Mouse (Mus musculus) stomach, postnatal 0 days (tissue): Measurements from ENCODE around the gene Calm2. TPM values are rescaled to one million over a fixed set of nuclear protein-coding genes. Genes with fewer than 3 reads are reported as not detected.

Experiments
- ATAC-seq: fragments of 200-750 bp; cut with Nextera tagmentation; 2 replicates; pipeline ENCODE4 v1.8.0; 2017; ENCODE audit not compliant: low FRiP score, low TSS enrichment
- DNase-seq: peaks from one replicate; pipeline ENCODE4 v3.0.0-alpha.2; 2016; ENCODE audit warnings: low spot score
- H3K27ac ChIP-seq: fragments of 300-500 bp; sonication (generic); replicated peaks from 2 replicates; pipeline ENCODE4 v1.5.1; 2014; ENCODE audit warnings: mild to moderate bottlenecking, control low read depth
- H3K27me3 ChIP-seq: fragments of 300-500 bp; sonication (generic); 2 replicates; pipeline ENCODE4 v1.6.1; 2014; ENCODE audit warnings: low read length; ENCODE audit not compliant: control insufficient read depth, insufficient read depth
- H3K36me3 ChIP-seq: fragments of 300-500 bp; sonication (generic); 2 replicates; pipeline ENCODE4 v1.6.1; 2014; ENCODE audit warnings: low read length, mixed read lengths; ENCODE audit not compliant: control insufficient read depth, insufficient read depth
- H3K4me1 ChIP-seq: fragments of 300-500 bp; sonication (generic); replicated peaks from 2 replicates; pipeline ENCODE4 v1.6.1; 2014; ENCODE audit warnings: antibody characterized with exemption; ENCODE audit not compliant: control insufficient read depth, insufficient read depth
- H3K4me2 ChIP-seq: fragments of 300-500 bp; sonication (generic); replicated peaks from 2 replicates; pipeline ENCODE4 v1.6.1; 2014; ENCODE audit warnings: low read depth, mild to moderate bottlenecking, control low read depth, moderate library complexity
- H3K4me3 ChIP-seq: fragments of 300-500 bp; sonication (generic); 2 replicates; pipeline ENCODE4 v1.5.1; 2014; ENCODE audit warnings: low read depth, low read length, control low read depth
- H3K9ac ChIP-seq: fragments of 300-500 bp; sonication (generic); 2 replicates; pipeline ENCODE4 v1.6.1; 2014; ENCODE audit warnings: mild to moderate bottlenecking, low read length, control low read depth, mixed read lengths
- H3K9me3 ChIP-seq: fragments of 300-500 bp; sonication (generic); 2 replicates; pipeline ENCODE4 v1.6.1; 2016; ENCODE audit warnings: low read length; ENCODE audit not compliant: control insufficient read depth
- CTCF ChIP-seq: IDR thresholded peaks from 2 replicates; pipeline ENCODE4 v1.5.1; 2016; ENCODE audit warnings: antibody characterized with exemption, low read depth, mild to moderate bottlenecking, moderate library complexity
- EP300 ChIP-seq: optimal IDR thresholded peaks from 2 replicates; pipeline ENCODE3; 2016; ENCODE audit warnings: antibody characterized with exemption
- WGBS: fragments of 180-500 bp; shearing (Covaris S2); extraction: QIAGEN DNeasy Blood & Tissue Kit; methylation state at CpG from one replicate; pipeline ENCODE4 v1.1.7; 2014; 5-methylcytosine and 5-hydroxymethylcytosine counted together
- polyA plus RNA-seq: library from polyadenylated mRNA; unstranded; fragments of >200 nt; fragmentation: Nextera tagmentation; extraction: Ambion mirVana; gene quantifications from 2 replicates; pipeline ENCODE4 v1.2.1, GENCODE M21; 2015

The Calm2 gene
- polyA plus RNA-seq, 1 experiment from 2014 or later, result 848 TPM

DNA sequence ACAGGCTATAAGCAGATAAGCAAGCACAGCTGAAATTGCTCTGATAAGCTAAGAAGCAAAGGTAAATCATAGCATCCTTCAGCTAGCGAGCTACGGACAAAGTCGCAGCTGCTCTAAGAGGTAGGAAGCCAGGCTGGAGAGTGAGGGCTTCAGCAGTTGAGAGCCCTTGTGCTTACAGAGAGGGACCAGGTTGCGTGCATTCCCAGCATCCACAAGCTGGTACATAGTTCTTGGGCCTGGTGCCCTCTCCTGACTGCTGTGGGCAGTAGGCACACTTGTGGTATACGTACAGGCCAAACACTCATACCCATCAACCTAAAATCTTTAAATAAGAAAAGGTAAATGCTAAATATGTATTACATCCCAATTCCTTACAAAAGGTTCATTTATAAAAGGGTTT is 14.0 kb downstream of the Calm2 start:
- Histone ChIP-seq H3K27ac (no peak overlapping the region), H3K36me3 (peaks cover 8% of the 10 kb centered on the region; the same call in 1 of the 2 replicates), H3K27me3 (no peaks in the 10 kb centered on the region), H3K4me1 (no peaks in the 10 kb centered on the region), H3K9ac (no peak overlapping the region), H3K4me3 (no peak overlapping the region), H3K4me2 (no peak overlapping the region), H3K9me3 (no peaks in the 10 kb centered on the region)
- WGBS, result 98% methylated on average over 5 of the region's 5 CpGs
- TF ChIP-seq EP300 (no peak), CTCF (no peak)
- no peak for DNase-seq
- no peak for ATAC-seq

DNA sequence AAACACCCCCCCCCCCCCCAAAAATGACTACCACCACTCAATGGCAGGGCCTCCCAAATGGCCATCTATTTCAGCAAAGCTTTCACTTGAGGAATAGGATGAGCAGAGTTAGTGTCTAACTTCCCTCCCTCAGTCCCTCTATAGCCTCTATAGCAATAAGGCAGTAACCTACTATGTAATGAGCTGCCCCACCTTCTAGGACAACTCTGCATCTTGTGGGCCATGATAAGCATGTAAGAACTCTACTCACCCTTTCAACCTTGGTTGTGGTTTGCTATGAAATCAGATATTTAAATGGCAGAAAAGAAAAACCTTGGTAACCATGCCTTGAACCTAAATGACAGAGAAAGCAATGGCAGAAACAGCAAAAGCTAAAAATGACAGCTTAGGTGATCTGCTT is 14.4 kb downstream of the Calm2 start:
- Histone ChIP-seq H3K4me2 (no peak overlapping the region), H3K4me3 (no peak overlapping the region), H3K27me3 (no peaks in the 10 kb centered on the region), H3K9me3 (no peaks in the 10 kb centered on the region), H3K9ac (no peak overlapping the region), H3K27ac (no peak overlapping the region), H3K36me3 (peaks cover 8% of the 10 kb centered on the region; the same call in 1 of the 2 replicates), H3K4me1 (no peaks in the 10 kb centered on the region)
- TF ChIP-seq EP300, result no peak
- TF ChIP-seq CTCF, result no peak
- DNase-seq, result no peak
- no peak for ATAC-seq

DNA sequence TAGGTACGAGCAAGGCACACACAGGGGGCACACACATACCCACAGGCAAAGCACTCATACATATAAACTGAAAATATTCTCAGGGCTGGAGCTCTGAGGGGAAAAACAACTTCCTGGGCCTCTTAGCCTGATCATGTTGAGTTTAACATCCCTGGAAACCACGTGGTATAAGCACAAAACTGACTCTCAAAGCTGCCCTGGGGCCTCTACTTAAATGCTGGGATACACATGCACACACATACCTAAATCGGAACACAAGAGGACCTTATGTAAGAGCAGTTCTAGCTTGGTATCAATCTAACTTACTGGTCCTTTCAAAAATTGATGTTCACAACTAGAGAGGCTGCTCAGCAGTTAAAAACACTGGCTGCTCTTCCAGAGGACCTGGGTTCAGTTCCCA is 17.3 kb downstream of the Calm2 start:
- H3K27ac ChIP-seq, result no peak overlapping the region
- 80% methylated on average over 3 of the region's 3 CpGs for WGBS
- no peaks in the 10 kb centered on the region for H3K4me1 ChIP-seq
- no peak overlapping the region for H3K9ac ChIP-seq
- H3K36me3 ChIP-seq, result peaks cover 5% of the 10 kb centered on the region; the same call in 1 of the 2 replicates
- no peak overlapping the region for H3K4me3 ChIP-seq
- H3K4me2 ChIP-seq, result no peak overlapping the region
- no peak for DNase-seq
- no peaks in the 10 kb centered on the region for H3K27me3 ChIP-seq
- TF ChIP-seq CTCF (no peak), EP300 (no peak)
- no peaks in the 10 kb centered on the region for H3K9me3 ChIP-seq
- ATAC-seq, result no peak

DNA sequence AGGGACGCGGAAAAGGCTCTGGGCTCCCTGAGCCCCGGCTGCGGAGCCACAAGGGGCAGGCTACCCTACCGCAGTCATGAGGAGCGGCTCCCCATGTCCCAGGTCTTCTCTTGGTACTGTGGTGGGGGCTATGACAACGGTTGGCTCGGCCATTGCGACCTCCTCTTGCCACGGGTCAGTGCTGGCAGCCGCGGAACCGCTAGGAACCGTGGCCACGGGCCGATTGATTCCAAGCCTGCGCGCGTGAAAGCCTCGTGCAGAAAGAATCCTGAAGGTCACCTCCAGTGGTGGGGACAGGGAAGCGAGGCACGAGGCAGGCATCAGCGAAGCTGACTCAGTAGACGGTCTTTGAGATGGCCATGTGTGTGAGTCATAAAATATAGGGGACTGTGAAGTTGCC is 19.2 kb downstream of the Calm2 start, which contains the start of gene Stpg4:
TSS of gene Stpg4 (minus strand) at position 231 of the 400 bp plus-strand sequence.
- Histone ChIP-seq H3K36me3 (peaks cover 2% of the 10 kb centered on the region; the same call in 1 of the 2 replicates), H3K9me3 (no peaks in the 10 kb centered on the region), H3K9ac (no peak within 1 kb of the TSS), H3K4me3 (no peak within 1 kb of the TSS), H3K27ac (peak within 1 kb of the TSS; percentile 71), H3K4me2 (peak within 1 kb of the TSS; percentile 35), H3K4me1 (no peaks in the 10 kb centered on the region), H3K27me3 (no peaks in the 10 kb centered on the region)
- DNase-seq, result peak; percentile 28
- ATAC-seq, result peak; percentile 38; the same call in 1 of the 2 replicates
- 47% methylated on average over 24 of the region's 24 CpGs for WGBS
- TF ChIP-seq EP300, result no peak
- peak; percentile 34 for TF ChIP-seq CTCF

DNA sequence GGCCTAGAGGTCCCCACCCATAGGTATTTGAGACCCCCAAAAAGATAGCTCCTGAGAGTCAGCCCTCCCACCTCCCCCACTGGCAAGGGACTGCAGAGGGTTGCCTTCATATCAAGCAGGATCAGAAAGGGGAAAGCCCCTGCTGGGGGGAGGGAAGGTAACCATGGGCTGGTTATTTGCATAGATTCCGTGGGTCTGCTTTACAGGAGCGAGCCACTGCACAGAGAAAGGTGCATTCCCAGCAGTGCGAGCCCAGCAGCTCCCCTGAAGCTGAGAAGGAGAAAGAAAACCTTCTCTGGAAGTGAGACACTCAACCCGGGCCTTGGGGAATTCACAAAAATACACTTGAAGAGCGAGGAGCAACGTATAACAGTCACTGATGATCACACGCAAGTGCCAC is 28.7 kb downstream of the Calm2 start:
- no peak for TF ChIP-seq EP300
- no peak for TF ChIP-seq CTCF
- DNase-seq (no peak), ATAC-seq (no peak)
- 69% methylated on average over 7 of the region's 7 CpGs for WGBS
- Histone ChIP-seq H3K9me3 (no peaks in the 10 kb centered on the region), H3K9ac (no peak overlapping the region), H3K4me3 (no peak overlapping the region), H3K36me3 (no peaks in the 10 kb centered on the region), H3K27ac (no peak overlapping the region), H3K4me2 (no peak overlapping the region), H3K4me1 (no peaks in the 10 kb centered on the region), H3K27me3 (no peaks in the 10 kb centered on the region)

DNA sequence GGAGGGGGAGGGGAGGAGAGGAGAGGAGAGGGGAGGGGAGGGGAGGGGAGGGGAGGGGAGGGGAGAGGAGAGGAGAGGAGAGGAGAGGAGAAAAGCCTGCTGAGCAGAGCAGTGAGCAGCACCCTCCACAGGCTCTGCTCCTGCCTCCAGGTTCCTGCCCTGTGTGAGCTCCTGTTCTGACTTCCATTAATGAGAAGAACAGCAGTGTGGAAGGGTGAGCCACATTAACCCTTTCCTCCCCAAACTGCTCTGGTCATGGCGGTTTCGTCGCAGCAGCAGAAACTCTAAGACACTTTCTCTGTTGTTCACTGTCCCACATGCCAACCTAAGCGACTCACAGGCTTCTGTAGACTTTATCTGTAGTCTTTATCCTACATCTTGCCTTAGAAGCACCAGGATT is 40.1 kb downstream of the Calm2 start:
- H3K4me1 ChIP-seq, result no peaks in the 10 kb centered on the region
- ATAC-seq (no peak), DNase-seq (no peak)
- no peaks in the 10 kb centered on the region for H3K27me3 ChIP-seq
- H3K36me3 ChIP-seq, result no peaks in the 10 kb centered on the region
- no peak overlapping the region for H3K4me3 ChIP-seq
- no peak overlapping the region for H3K4me2 ChIP-seq
- 82% methylated on average over 4 of the region's 4 CpGs for WGBS
- no peaks in the 10 kb centered on the region for H3K9me3 ChIP-seq
- H3K27ac ChIP-seq, result no peak overlapping the region
- no peak overlapping the region for H3K9ac ChIP-seq
- TF ChIP-seq CTCF (no peak), EP300 (no peak)
